ENCODE assay signal across 10 mouse cellular contexts in the genomic region with DNA sequence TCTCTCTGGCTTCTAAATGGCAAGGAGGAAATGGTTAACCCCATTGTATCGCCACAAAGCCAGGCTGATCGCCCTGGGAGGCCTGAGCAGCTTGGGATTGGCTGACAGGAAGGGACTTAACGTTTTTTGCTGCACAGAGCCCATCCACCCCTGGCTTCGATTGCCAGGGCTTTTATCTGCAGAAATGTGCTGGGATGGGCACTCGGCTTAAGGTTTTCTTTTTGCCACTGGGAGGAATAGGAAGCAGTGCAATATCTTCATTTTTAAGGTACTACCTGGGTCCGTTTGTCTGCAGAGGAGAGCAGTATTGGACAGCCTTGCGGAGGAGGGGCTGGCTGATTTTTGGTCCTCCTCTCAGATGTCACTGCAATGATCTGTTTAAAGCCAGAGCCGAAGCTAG.
DNase-seq lines count a peak whose midpoint lies in the region; ATAC-seq lines count a peak whose summit lies in the region.
"Had no signal": no experiment of that assay in that cellular context is flagged by ENCODE, and none has a peak within 500 bp of the region (broad histone marks: within the 10 kb centered on the region; RNA-seq: fewer than 3 reads in every experiment).

No protein-coding gene starts in this region.

- DNase-seq in heart, adult 11 months, result no peak
- DNase-seq in cerebellum, adult 9-10 months, result peak; percentile 60
- no peak for DNase-seq in gastrocnemius, postnatal 25 days
- no peak for DNase-seq in adrenal gland, postnatal 10 days

- H3K9me3 ChIP-seq in heart, embryonic 15.5 days (replicated peaks), result no peaks in the 10 kb centered on the region
- H3K9me3 ChIP-seq in midbrain, embryonic 12.5 days, result 0 out of 2 replicates have a peak, but pooled peaks cover 7% of the 10 kb centered on the region

- H3K4me3 ChIP-seq in heart, embryonic 15.5 days, result no peak overlapping the region
- peak overlapping the region; percentile 40 for H3K4me3 ChIP-seq in midbrain, embryonic 12.5 days
- H3K4me3 ChIP-seq: erythroblast, embryonic 14.5 days had no signal

- no peak overlapping the region for H3K9ac ChIP-seq in heart, embryonic 15.5 days
- H3K9ac ChIP-seq in midbrain, embryonic 12.5 days (replicated peaks), result peak overlapping the region; percentile 53

- peak overlapping the region; percentile 2; the same call in 1 of the 2 replicates for H3K4me2 ChIP-seq in heart, embryonic 15.5 days
- H3K4me2 ChIP-seq in midbrain, embryonic 12.5 days (replicated peaks), result peak overlapping the region; percentile 56

- WGBS in heart, embryonic 15.5 days, result 11% methylated on average over 8 of the region's 8 CpGs
- 1% methylated on average over 8 of the region's 8 CpGs for WGBS in midbrain, embryonic 12.5 days

- no peaks in the 10 kb centered on the region for H3K4me1 ChIP-seq in heart, embryonic 15.5 days (replicated peaks)
- H3K4me1 ChIP-seq in midbrain, embryonic 12.5 days, result peaks cover 41% of the 10 kb centered on the region

- no peaks in the 10 kb centered on the region for H3K27me3 ChIP-seq in heart, embryonic 15.5 days
- H3K27me3 ChIP-seq in midbrain, embryonic 12.5 days, result no peaks in the 10 kb centered on the region
- H3K27me3 ChIP-seq: CH12.LX had no signal

- H3K36me3 ChIP-seq in heart, embryonic 15.5 days, result no peaks in the 10 kb centered on the region
- peaks cover 7% of the 10 kb centered on the region for H3K36me3 ChIP-seq in midbrain, embryonic 12.5 days

- ATAC-seq in heart, embryonic 15.5 days (replicated peaks; ENCODE audit: insufficient number of reproducible peaks, insufficient read depth, low FRiP score, low read depth), result no peak
- peak; percentile 72 for ATAC-seq in granulocyte monocyte progenitor cell, adult 5-6 weeks (replicated peaks; ENCODE audit: poor library complexity, severe bottlenecking)
- ATAC-seq in midbrain, embryonic 12.5 days (ENCODE audit: low FRiP score, low read depth), result peak; percentile 81
- no peak for ATAC-seq in erythroblast, adult 5-6 weeks (replicated peaks; ENCODE audit: low FRiP score, poor library complexity, severe bottlenecking)

- H3K27ac ChIP-seq in heart, embryonic 15.5 days, result no peak overlapping the region
- peak overlapping the region; percentile 88 for H3K27ac ChIP-seq in midbrain, embryonic 12.5 days (replicated peaks)

Comparison
In these comparisons a context has a peak if more than half of its experiments do, and no peak if none do; other contexts are left out.
1. ATAC-seq: peak in granulocyte monocyte progenitor cell, adult 5-6 weeks (single experiment) and midbrain, embryonic 12.5 days (single experiment); none in heart, embryonic 15.5 days (single experiment) and erythroblast, adult 5-6 weeks (single experiment).